Mouse (Mus musculus) megakaryocyte-erythroid progenitor cell, adult 5-6 weeks (primary cell): Measurements from ENCODE around the gene Grin3b. TPM values are rescaled to one million over a fixed set of nuclear protein-coding genes. Genes with fewer than 3 reads are reported as not detected.
A peak's percentile ranks its signal among the peaks of the same experiment; 100 is the strongest.

ENCODE experiments used
- ATAC-seq: replicated peaks from 2 replicates; pipeline ENCODE4 v1.8.0; 2016; ENCODE audit warnings: mild to moderate bottlenecking, inconsistent platforms; ENCODE audit not compliant: severe bottlenecking, poor library complexity, low FRiP score, low TSS enrichment
- total RNA-seq, 2 experiments: library from RNA; stranded (forward) in 1 of 2; stranded (reverse) in 1 of 2; fragments of 200-1000, 215-1000 nt in 1 of 2; fragments of >200 nt in 1 of 2; fragmentation: Nextera tagmentation in 1 of 2; gene quantifications; 2 replicates each; pipeline ENCODE4 v1.2.3; 2014 to 2017

The Grin3b gene
- total RNA-seq, 2 experiments from 2014 or later = not detected

- peak; percentile 86 for ATAC-seq
Observed at GRCm38 (mm10) chr10:79959847-79960601, 10.5 kb upstream of the Grin3b start, which contains the start of gene Wdr18. Wdr18 (plus strand) TSS chr10:79960152.

DNA sequence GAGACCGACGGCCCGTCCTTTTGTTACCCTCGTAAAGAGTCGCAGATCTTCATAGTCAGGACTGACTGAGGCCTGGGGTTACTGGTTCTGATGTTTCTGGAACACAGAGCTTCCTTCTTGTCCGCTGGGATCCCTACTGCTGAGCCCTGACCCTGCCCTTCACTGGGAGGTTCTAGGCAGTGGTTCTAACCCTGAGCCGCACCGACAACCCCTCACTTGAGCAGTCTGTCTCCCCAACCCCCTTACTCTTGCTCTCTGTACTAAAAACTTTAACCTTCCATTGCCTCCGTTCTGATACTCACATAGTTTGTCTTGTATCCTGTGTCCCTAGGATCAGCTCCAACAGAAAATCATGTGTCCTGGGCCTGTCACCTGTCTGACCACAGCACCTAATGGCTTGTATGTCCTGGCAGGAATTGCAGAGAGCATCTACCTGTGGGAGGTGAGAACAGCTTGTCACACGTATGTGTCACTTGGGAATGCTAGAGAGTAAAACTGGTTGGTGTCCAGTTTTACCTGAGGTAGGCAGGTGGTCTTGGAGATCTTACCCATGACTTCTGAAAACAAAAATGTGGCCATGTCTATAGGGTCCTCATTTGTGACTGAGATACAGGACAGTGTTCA, 9.7 kb upstream of the Grin3b start:
- no peak for ATAC-seq

- ATAC-seq = no peak
Observed at GRCm38 (mm10) chr10:79964727-79965126, 5.8 kb upstream of the Grin3b start.

GRCm38 (mm10) chr10:79965325-79965724, 5.2 kb upstream of the Grin3b start:
- ATAC-seq = no peak

DNA sequence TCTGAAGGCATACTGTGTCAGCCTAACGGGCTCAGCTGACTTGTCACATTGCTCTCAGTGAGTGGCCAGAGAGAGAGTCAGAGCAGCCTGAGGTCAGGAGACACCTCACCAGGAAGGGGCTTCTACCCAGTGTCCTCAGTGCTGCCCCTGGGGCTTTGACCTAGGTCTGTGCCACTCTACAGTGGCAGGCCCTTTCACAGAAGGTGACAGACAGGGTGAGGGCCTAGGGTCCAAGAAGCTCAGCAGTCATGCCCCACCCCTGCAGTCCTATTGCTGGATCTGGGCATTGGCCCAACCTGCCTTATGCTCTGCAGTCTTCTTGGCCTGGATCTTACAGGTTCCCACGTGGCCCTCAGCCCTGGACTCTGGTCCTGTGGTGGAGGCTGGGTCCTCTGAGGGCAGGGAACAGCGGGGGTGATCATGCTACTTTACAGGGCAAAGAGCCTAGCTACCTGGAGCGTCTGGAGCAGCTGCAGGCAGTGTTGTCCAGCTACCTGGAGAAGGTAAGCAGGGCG, 3.6 kb upstream of the Grin3b start:
- no peak for ATAC-seq

DNA sequence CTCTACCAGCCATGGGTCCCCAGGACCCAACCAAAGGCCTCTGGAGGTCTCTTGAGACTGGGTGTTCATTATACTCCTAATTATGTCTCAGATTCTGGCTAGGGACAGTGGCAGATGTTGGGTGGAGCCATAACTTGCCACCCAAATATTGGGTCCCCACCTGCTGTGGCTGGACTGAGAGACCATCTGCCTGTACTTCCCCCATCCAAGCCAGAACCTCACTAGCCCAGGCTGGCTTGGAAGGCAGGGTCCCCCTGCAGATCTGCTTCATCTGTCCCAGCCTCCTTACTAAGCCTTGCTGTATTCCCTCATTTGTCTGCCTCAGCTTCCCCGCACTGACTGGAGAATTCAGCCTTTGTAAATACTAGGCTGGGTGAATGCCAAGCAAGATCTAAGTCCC, 2.3 kb upstream of the Grin3b start:
- no peak for ATAC-seq

- ATAC-seq = no peak
Observed at GRCm38 (mm10) chr10:79969124-79969568, 1.4 kb upstream of the Grin3b start.

- ATAC-seq = no peak
Observed at GRCm38 (mm10) chr10:79971183-79971497, 625 bp downstream of the Grin3b start.

GRCm38 (mm10) chr10:79972831-79973230, 2.3 kb downstream of the Grin3b start:
- no peak for ATAC-seq

DNA sequence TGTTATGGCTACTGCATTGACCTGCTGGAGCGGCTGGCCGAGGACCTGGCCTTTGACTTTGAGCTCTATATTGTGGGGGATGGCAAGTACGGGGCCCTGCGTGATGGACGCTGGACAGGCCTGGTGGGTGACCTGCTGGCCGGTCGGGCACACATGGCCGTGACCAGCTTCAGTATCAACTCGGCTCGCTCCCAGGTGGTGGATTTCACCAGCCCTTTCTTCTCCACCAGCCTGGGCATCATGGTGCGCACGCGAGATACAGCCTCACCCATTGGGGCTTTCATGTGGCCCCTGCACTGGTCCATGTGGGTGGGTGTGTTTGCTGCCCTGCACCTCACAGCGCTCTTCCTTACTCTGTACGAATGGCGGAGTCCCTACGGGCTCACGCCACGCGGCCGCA, 3.6 kb downstream of the Grin3b start:
- ATAC-seq = no peak

DNA sequence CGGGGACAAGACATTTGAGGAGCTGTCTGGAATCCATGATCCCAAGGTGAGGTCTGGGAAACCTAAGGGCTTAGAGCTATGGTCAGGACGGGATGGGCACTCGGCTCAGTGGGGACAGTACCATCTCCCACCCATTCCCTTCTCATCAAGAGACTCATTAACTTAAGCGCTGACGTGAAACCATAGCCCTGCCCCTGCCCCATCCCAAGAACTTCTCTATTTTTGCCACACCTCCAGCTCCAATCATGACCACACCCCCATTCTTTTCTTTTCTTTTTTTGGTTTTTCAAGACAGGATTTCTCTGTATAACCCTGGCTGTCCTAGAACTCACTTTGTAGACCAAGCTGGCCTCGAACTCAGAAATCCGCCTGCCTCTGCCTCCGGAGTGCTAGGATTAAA, 4.2 kb downstream of the Grin3b start:
- no peak for ATAC-seq

DNA sequence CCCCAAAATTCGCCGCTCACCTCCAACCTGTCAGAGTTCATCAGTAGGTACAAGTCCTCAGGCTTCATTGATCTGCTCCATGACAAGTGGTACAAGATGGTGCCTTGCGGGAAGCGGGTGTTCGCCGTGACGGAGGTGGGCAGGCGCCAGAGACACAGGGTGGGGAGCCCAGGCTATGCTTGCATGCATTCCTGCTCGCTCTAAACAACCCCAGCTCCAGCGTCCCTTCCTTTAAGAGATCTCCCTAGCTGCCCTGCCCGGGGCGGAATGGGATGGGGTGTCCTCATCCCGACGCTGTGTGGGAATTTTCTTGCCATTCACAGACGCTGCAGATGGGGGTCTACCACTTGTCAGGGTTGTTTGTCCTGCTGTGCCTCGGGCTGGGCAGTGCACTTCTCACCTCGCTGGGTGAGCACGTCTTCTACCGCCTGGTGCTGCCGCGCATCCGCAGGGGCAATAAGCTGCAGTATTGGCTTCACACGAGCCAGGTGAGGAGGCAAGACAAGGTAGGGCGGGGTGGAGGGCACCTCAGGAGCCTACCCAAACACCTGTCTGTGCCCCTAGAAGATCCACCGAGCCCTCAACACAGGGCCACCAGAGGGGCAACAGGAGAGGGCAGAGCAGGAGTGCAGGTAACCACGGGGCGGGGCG, 5.7 kb downstream of the Grin3b start:
- ATAC-seq = no peak

GRCm38 (mm10) chr10:79976722-79977107, 6.2 kb downstream of the Grin3b start:
- no peak for ATAC-seq

- ATAC-seq = no peak
Observed at GRCm38 (mm10) chr10:79977324-79977723, 6.8 kb downstream of the Grin3b start.

DNA sequence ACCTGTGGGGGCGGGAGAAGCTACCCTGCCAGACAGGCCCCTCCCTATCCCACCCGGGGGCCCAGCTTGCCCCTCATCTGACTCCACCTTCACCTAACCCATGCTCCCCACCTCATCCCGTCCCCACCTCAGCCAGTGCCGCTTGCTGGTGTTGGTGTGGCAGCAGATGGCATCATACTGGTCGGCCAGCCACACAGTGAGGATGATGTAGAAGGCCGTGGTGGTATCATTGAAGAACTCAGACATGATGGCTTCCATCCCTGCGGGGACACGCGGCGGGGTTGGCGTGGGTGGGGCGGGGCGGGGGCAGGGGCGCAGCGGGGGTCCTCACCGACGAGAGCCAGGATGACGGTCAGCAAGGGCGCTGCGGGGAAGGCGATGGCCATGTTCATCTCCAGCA, 7.5 kb downstream of the Grin3b start:
- ATAC-seq = no peak

GRCm38 (mm10) chr10:79979401-79980155, 9.1 kb downstream of the Grin3b start:
- no peak for ATAC-seq

DNA sequence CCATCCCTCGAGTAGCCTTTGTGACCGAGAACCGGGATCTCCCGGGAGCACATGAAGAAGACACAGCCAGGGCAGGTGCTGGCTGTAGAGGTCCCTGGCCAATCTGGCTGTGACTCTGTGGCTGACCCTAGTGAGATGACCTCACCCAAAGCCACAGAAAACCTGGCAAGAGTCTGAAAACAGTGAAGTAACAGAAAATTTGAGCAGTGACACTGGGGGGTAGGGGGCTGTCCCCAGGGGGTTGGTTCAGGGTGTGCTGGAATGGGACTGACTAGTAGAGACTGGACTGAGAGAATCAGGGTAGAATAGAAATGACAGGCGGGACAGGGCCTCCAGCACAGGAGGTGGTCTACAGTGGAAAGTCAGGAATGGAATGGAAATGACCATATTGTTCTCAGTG, 12.7 kb downstream of the Grin3b start:
- ATAC-seq = no peak

GRCm38 (mm10) chr10:79983670-79984069, 13.2 kb downstream of the Grin3b start:
- ATAC-seq = no peak

GRCm38 (mm10) chr10:79984195-79984816, 13.8 kb downstream of the Grin3b start, which contains the start of gene Tmem259:
Tmem259 (minus strand) TSS chr10:79984330.
- peak; percentile 55 for ATAC-seq
